Mouse (Mus musculus): Measurements from ENCODE around the gene U2af1l4.

The U2af1l4 gene

DNA sequence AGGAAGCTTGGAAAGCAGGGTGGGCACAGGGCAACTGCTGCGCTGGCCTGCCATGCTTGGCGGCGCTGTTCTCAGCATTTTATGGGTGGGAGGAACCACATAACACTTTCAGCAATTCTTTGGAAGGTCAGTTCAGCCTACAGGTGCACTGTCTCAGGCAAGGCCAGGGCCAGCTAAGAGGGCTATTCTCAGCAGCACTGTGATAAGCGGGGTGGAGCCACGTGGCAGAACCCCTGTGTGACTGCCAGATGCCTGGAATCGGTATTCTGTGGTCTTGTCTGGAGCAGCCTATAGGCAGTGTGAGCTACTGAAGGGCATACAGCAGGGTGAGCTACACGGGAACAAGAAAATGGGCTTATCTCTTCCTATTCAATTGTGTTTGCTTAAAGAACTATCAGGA, 46.9 kb downstream of the U2af1l4 start:
- in situ Hi-C loops (cut with MseI, MboI): no loop called here

DNA sequence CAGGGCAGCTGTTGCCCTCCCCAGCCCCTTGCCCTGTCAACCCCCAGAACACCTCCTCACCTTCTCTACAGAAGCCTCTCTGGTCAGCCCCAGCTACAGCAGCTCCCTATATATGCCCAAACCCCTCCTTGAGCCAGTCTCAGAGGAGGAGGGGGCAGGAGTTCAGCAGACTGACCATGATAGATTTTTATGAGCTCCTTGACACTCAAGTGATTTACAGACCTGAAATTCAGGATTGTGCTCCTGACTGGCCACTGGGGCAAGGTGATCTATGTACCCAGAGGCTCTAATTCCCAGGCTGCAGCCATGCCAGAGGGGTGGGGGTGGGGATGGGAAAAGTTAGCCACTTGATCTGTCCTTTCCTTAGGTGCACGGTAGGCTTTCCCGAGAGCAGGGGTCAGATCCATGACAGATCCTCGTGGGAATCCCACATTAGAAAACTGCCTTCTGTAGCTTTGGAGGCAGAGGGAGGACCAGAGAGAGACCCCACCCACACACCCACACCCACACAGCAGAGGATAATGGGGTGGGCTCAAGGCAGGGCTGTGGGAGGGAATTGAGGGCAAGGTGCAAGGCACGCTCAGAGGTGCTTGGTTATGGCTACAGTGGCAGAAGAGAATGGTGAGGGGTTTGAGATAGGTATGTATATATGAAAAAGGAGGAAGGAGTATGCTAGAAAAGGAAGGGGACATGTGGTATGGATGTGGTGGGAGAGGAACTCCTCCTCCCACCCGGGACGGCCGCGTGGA, 49.7 kb downstream of the U2af1l4 start, which contains the start of gene Upk1a:
Gene Upk1a (minus strand): TSS at position 194 of the 749 bp plus-strand sequence.
- in situ Hi-C loops (cut with MseI, MboI): no loop called here

DNA sequence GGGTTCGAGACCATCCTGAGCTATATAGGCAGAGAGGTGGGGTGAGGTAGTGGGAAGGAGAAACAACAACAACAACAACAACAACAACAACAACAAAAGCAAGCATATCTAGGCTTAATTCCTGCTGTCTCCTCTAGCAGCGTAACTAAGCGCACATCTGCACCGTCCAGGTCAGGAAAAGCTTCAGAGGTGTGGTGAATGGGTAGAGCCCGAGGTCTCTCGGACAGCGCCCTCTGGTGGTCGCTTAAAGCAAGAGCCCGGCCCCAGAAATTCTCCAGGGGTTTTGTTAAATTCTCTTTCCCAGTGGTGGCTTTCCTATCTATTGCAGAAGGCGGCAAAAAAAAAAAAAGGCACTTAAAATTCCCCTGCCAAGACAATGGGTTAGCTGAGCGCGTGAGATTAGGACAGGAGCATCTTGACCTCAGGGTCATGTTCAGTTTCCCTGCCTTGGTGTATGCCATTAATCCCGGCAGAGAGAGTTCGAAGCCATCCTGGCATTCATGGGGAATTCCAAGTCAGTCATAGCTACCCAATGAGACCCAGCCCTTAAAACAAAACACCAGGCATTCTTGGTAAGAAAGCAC, 50.5 kb downstream of the U2af1l4 start:
- in situ Hi-C loops (cut with MseI, MboI): no loop called here

DNA sequence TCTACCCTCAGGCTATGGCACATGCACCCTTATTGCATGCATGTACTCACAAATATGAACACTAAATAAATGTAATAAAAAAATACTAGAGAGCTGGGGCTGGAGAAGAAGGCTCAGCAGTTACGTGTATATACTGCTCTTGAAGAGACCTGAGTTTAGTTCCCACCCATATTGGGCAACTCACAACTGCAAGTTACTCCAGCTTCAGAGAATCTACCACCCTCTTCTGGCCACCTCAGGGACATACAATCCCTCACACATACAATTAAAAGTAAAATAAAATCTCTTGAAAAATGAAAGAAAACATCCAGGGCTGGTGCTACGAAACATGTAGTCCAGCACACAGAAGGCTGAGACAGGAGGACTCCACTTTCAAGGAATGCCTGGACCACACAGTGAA, 51.4 kb downstream of the U2af1l4 start:
- in situ Hi-C loops (cut with MseI, MboI): no loop called here
